Mouse (Mus musculus) small intestine, adult 2 months (tissue): ENCODE data around the gene Fam187b.

ENCODE experiments used
- CTCF ChIP-seq: fragments of 200-500 bp; IDR thresholded peaks from 2 replicates; pipeline ENCODE4 v1.5.1; 2012; ENCODE audit warnings: low read depth, mild to moderate bottlenecking, control low read depth, inconsistent platforms, low read length, moderate library complexity, mixed read lengths; ENCODE audit not compliant: insufficient replicate concordance, insufficient read length; ENCODE audit errors: extremely low read depth
- POLR2A ChIP-seq: fragments of 200-500 bp; IDR thresholded peaks from 2 replicates; pipeline ENCODE4 v1.6.1; 2012; ENCODE audit warnings: low read depth, mild to moderate bottlenecking, control low read depth, inconsistent platforms, low read length, moderate library complexity

- no peak for TF ChIP-seq POLR2A
- TF ChIP-seq CTCF = no peak
These were observed 27.7 kb upstream of the Fam187b start for GRCm38 (mm10) chr7:30945876-30946275.
